Mouse (Mus musculus) thymus, postnatal 0 days (tissue): Measurements from ENCODE around the gene Rasgef1b. TPM values are rescaled to one million over a fixed set of nuclear protein-coding genes. Genes with fewer than 3 reads are reported as not detected.

ENCODE experiments used
- DNase-seq: peaks from one replicate; pipeline ENCODE4 v3.0.0-alpha.2; 2015; ENCODE audit warnings: low spot score
- polyA plus RNA-seq: library from polyadenylated mRNA; unstranded; fragments of >200 nt; fragmentation: Nextera tagmentation; extraction: Ambion mirVana; gene quantifications from 2 replicates; pipeline ENCODE4 v1.2.1, GENCODE M21; 2015

Rasgef1b gene
- polyA plus RNA-seq, 1 experiment from 2014 or later: 12.0 TPM

DNA sequence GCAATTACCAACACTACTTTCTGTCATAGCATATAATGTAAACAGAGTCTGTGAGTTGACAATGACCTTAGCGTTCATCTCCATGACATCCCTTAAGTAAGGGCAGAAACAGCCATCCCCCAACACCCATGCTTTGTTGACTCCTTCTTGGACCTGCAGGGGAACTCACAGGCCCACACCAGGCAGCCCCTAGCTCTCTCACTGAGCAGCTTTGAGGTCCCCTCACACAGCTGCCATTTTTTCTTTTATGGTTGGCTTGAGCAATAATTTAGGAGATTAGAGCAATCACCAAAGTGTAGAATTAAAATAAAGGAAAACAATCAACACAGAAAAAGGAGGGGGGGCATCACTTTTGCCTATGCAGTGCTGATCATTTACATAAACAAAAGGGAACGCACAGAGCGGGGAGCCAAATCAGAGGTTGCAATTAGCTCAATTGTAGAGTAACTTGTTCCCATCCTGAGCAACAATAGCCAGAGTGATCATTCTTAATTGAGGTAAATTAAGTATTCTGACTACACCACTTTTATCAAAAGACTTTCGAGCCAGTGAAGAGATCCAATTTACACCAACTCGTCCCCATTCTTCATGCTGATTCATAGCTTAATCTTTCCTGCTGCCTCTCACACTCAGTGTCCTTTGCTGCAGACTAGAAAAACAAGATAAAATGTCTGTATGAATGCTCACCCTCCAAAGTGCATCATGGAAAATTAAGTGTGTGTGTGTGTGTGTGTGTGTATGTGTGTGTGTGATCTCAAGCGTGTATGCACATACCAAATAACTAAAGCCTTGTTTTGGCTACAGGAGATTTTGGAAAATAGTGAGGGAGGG is 184.0 kb downstream of the Rasgef1b start:
- no peak for DNase-seq

DNA sequence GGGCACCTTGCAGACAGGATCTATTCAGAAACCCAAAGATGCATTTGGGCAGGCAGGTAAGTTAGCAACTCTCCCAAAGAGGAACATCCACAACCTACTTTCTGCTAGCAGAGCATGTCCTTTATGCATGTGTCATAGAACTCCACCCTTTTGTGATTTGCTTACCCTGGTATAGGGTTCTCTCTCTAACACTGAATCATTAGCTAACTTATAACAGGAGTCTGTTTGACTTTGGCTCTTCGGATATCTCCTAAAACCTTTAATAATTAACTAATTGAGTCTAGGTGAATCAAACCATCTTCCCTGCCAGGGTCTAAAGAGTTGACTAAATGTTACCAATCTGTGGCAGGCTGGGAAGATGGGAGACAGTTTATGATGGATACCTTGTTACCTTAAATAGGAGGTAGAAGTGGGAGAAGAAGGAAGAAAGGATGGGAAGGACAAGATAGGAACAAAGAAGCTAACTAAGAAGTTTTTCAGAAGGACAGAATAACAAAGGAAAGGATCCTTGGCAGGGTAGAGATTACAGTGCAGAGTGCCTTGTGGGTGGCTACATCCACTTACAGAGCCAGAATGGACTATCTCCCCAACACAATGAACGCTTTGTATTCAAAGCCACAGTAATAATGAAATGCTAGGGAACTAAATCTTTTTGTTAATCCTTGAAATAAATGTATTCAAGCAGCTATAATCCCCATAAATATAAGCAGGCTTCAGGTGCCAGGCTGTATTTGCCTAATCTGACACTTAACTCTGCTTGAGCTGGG is 186.7 kb downstream of the Rasgef1b start:
- DNase-seq: no peak

DNA sequence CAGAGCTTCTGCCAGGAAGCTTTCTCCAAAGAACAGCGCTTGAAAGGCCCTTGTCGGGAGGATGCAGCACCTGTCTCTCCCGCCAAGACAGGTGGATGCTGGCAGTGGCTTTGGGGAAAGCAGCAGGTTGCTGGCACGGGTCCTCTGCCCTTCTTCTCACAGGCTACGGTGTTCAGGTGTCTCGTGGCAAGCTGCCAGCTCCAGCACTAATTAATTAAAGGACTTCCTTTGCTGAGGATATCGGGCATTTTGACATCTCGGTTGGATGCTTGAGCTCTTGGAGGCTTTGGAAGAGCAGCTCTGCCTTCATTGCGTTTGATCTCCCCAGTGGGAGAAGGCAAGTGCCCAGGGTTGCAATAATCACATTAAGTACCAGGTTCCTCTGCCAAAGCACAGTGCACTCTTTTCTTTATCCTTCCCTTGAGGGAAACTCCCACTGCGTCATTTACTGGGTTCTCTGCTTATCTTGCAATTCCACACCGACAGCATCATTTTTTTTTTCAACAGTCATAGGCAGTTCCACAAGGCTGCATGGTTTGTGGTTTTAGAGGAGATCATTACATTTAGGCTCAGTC is 187.5 kb downstream of the Rasgef1b start:
- no peak for DNase-seq

DNA sequence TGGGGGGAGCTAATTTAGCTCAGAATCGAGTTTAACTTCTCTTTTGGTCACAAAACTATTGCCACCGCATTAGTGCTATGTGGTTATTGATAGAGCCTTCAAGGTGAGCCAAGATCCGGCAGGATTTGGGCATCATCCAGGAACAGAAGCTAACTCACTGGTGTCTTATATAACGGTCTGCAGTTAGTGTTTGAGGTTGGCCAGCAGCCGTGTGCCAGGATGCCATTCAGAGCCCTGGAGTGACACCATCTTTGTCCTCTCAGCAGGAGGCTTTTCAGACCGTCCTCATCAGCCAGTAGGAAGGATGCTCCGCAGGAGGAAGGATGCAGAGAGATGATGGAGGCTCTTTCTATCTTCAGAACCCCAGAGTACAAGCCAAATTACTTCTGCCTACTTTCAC is 195.4 kb downstream of the Rasgef1b start:
- DNase-seq: no peak

DNA sequence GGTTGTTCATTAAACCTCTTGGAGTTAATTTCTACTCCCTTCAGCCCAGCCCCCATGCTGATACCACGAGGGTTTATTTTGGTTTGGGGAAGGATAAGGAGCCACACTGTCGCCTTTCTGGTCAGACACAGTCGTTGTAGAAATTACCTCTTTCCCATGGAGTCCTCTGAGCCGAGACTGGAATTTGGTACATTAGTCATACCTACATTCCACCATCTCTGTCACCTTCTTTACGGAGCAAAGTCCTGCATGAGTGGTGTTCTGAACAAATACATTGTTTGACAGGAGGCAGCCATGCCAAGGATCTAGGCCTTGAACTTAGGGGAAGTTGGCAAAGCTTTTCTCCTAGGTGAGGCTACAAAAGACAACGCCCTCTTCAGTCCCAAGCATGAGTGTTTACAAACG is 202.1 kb downstream of the Rasgef1b start:
- DNase-seq: no peak

DNA sequence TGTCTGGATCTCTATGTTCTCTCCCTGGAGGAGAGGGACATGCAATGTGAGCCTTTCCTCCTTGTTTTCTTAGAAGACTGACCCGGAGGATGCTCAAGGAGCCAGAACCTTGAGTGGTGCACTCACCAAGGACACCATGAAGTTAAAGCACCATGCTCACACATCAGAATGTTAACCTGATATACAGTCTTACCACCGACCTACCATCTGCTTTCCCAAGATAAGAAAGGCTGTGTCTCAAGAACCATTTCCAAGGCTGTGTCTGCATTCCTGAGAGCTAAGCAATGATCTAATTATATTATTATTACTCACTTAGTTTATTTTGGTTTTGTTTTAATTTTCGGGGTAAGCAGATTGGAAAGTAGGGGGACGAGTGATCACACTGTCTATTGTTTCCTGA is 203.2 kb downstream of the Rasgef1b start:
- DNase-seq: no peak

DNA sequence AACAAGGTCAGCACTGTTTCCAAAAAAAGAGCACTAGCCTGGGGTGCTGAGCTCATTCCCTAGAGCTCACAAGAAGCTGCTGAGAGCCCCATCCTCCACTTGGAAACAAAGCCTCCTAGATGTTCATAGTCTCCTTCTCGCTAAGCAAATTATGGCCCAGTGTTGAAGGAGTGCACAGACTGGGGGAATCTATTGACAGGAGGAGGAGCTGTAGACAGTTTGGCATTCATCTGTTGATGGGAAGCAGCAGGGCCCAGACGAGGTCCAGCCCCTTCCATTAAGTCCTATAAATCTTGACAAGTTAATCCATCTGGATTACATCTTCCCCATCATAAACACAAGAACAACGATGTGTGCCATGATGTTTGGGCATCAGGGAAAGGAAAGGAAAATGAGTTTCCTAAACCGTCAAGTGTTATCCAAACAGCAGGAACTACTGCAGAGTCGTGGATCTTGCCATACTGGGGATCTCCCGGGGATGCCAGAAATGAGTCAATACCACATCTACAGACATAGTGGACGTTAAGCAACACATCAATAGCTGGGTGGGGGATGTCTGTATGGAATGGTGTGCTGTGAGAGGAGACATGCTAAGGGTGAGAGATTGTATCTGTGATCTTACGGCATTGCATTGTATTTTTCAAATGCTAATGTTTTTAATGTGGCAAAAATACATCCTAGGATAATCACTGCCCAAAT is 206.1 kb downstream of the Rasgef1b start:
- DNase-seq: no peak

DNA sequence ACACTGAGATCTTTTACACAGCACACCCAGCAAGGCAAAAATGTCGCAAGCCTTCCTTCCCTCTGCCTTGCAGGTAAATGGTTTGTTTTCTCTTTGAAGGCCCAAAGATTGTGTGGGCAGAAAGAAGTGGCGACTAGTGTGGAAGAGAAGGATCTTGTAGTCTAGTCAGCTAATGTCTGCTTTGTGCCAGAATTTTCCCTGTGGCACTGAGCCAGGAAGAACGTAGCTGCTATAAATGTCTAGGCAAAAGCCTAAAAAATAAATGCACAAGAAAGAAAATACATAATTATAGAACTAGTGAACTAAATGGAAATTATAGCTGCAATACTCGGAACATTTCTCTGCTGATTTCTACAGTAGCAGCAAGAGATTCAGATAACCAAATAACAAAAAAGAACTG is 207.5 kb downstream of the Rasgef1b start:
- DNase-seq: no peak

DNA sequence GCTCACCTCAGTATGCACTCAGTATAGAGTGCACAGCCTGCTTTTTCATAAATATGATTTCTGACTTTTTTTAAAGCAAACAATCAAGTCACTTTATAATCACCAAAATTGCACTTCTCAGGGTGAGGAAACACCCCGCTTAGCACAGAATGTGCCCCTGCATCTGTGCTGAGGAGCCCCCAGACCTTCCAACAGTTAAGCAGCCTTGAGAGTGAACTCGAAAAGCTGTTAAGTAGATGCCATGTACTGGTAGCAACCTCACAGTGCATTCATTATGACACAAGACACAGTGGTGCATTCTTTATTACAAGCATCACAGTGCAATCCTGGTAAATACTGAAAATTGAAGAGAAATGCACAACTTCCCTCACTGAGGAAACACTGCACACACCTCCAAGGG is 209.3 kb downstream of the Rasgef1b start:
- no peak for DNase-seq

DNA sequence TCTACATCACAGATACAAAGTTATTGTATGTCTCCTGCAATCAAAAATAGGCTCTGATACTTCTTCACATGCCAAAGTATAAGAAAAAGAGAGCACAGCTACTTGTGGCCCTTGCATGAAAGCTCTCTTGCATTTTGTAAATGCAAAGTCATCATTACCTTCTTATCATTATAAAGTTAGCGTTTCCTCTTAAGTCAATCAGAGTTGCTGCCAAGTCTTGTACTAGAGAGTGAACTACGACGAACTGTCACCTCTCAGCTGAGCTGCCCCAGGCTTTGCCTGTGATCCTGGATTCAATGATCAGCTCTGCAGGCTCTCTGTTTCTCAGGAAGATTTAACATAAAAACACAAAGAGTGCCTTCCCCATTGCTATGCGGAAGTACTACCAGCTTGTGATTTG is 209.8 kb downstream of the Rasgef1b start:
- no peak for DNase-seq

DNA sequence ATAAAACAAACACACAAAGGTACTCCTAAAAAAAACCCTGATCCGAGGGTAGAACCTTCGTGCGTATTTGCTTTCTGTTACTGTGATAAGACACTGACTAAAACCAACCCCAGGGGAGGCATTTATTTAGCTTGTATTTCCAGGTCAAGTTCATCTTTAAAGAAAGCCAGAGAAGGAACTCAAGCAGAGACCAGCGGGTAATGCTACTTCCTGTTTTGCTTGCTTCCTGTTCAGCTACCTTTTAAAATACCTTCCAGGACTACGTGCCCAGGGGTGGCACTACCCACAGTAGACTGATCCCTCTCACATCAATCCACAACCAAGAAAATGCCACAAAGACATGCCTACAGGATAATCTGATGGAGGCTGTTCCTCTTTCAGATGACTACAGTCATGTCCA is 212.7 kb downstream of the Rasgef1b start:
- DNase-seq: no peak

DNA sequence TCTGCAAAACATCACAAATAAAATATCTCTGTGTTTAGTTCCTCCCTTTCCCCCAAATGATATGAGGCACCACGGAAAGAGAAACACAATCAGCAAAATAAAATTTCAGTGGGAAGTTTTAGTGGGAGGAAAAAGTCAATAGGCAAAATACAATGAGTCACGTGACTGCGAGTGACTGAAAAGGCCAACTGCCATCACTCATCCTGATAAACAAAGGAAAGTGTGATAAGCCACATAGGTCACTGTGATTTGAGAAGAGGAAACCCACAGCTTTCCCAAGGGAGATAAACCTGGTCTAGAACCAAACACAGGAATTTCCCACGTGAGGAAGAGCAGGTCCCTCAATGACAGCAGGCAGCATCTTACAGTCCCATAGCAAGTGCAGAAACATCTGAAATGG is 213.1 kb downstream of the Rasgef1b start:
- no peak for DNase-seq

DNA sequence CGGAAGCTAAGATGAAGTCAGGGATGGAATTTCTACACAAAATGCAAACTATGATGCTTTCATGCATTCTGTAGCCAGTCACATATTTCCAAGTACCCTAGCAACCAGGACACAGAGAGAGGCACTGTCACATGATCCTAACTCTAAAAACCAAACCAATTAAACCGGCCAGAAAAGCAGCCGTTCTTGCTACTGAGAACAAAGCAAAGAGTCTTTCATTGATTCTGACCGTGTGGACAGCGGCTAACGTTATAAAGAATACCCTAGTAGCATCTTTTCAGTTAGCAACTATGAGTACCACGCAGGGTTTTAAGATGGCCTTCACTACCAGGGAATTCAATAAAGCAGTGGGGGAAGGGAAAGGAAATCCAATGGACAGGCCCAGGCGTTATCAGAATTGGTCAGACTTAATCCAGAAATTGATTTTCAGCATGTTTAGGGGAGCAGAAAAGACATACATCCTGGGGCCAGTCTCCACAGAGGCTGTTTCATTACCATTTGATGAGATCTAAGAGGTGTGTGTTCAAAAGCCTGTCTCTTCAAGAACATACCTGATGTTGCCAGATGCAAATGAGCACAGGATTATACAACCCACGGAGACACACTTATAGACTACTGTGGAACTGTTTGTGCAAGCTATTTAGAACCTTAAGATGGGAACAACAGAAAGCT is 215.5 kb downstream of the Rasgef1b start:
- no peak for DNase-seq

DNA sequence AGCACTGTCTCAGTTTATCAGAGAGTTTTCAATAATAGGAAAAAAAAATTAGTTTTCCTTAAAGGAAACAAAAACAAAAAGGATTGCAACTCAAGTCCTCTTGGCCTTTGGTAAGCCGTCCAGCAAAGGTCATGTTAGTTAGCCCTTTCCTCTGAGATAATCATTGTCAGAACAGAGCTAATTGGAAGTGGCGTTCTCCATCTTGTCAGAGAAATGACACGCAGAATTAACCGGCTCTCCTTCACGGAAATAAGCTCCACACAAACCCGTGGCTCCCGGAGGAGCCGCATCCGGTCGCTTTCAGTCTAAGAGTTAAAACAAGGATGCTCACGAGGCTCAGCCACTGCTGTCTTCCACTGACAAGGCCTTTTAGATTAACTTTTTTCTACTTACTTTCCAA is 217.8 kb downstream of the Rasgef1b start:
- DNase-seq: no peak

DNA sequence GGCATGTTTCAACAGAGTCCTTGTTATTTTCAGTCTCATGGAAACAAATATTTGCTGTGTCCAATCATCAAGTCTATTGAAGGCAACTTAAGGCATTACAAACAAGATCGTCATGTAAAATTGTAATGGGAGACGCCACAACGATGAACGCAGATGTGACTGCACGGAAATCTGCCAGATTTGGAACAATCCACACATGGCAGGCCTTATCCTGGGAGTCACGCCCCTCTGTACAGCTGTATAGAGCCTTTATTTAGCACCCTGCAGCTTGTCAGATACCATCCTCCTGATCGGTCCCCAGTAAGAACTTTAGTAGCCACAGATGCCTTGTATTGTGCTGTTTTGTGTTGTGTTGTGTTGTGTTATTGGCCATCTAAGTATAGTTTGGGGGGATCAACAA is 222.8 kb downstream of the Rasgef1b start:
- DNase-seq: no peak

DNA sequence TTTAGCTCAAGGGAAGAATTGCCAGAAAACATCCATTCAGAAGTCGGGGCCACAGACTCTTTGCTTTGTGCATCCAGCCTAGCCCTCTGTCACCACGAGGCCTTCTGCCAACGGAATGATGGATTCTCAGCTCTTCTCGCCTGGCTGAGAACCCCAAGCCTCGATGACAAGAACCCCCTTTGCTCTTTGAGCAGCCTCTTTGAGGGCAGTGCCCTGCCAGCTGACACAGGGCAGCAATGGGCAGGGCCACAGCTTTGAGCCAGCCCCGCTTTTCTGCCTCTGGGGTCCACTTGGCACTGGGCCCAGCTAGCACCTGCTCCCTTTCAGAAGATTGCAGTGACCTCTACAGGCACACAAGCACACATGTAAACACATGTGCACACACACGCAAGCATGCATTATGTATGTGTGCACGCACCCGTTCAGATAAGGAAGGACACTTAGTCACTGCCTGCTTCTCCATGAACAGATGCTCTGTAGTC is 224.5 kb downstream of the Rasgef1b start:
- DNase-seq: no peak

DNA sequence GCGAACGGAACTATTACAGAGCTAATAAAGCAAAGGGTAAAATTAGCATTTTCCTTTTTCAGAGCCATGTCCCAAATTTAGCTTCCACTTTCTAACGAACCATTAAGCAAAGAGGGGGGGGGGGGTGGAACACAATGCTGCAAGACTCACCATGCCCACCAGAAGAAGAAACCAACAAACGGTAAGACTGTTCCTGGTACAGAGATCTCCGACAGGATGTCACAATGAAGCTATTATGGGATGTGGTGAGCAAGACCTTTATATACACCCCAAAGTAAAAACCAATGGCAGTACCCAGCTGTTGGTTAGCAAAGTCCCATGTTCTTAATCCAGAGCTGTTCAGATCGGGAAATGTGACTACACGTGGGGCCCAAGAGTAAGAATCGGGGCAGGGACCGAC is 226.2 kb downstream of the Rasgef1b start:
- no peak for DNase-seq

DNA sequence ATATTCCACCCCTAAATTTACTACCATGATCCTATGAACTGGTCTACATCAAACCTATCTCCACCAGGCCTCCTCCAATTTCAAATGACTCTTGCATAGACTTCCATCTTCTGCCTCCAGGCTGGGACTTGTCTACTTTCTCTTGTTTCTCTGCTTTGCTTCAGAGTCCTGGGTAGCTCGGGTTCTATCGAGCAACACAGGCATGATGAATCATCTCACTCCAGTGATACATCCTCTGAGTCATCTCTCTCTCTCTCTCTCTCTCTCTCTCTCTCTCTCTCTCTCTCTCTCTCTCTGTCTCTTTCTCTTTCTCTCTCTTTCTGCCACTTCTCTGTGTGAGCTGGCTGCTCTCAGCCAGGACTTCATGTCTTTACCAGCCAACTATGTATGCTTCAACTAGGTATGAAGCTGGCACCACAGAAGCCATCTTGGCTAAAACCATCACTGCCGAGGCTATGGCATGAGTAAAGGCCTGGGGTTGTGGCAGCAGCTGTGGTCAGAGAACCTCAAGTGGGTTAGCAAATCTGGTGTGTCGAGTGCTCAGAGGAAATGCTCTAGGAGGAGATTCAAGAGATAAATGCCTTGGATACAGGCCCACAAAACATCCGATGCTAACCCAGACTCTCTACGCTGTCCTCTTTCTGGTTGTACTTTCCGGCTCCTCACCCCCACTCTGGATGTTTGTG is 229.3 kb downstream of the Rasgef1b start:
- DNase-seq: peak; percentile 4

DNA sequence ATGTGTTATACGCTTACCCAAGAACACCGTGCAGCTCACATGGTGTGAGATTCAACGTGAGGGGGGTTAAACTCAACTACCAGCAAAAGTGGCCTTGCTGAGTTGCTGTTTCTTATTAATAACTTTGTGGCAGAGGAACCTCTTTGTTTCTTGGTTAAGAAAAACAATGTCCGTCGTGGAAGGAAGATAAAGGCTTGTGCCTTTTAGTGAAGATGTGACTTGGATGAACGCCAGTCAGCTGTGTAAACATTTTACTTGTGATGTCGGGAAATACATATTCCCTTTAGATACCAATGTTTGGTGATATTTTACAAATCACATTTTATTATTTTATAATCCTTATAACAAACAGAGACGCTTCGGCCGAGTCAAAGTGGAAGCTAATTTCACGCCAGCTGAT is 231.0 kb downstream of the Rasgef1b start:
- DNase-seq: no peak
